ENCODE assay signal across 15 mouse cellular contexts in genomic region chr2:30407778-30408177, GRCm38 (mm10).
"Had no signal": no experiment of that assay in that cellular context is flagged by ENCODE, and none has a peak within 500 bp of the region (broad histone marks: within the 10 kb centered on the region; RNA-seq: fewer than 3 reads in every experiment).

No protein-coding gene starts in this region.

- DNase-seq: kidney, postnatal 25 days; layer of hippocampus, adult 9-11 months; liver, embryonic 13.5 days; lung, embryonic 14.5 days; retina, postnatal 1 day; right cerebral cortex, postnatal 25 days; thymus, adult 18-20 months; thymus, postnatal 36 days had no signal

- H3K9ac ChIP-seq: liver, embryonic 13.5 days; lung, embryonic 14.5 days; midbrain, embryonic 12.5 days; midbrain, embryonic 15.5 days; neural tube, embryonic 12.5 days; neural tube, embryonic 15.5 days had no signal

- H3K4me3 ChIP-seq: layer of hippocampus, adult 2 months; liver, embryonic 13.5 days; midbrain, embryonic 12.5 days; midbrain, embryonic 15.5 days; neural tube, embryonic 12.5 days; neural tube, embryonic 15.5 days had no signal

- H3K4me1 ChIP-seq: midbrain, embryonic 12.5 days had no signal

- H3K27me3 ChIP-seq: liver, embryonic 13.5 days; midbrain, embryonic 15.5 days; neural tube, embryonic 12.5 days; neural tube, embryonic 15.5 days had no signal

- H3K4me2 ChIP-seq: liver, embryonic 13.5 days; lung, embryonic 14.5 days; midbrain, embryonic 12.5 days; midbrain, embryonic 15.5 days; neural tube, embryonic 12.5 days; neural tube, embryonic 15.5 days had no signal

- ATAC-seq: lung, postnatal 0 days; midbrain, embryonic 15.5 days had no signal

- H3K9me3 ChIP-seq: liver, embryonic 13.5 days; midbrain, embryonic 12.5 days; midbrain, embryonic 15.5 days; neural tube, embryonic 12.5 days; neural tube, embryonic 15.5 days had no signal

- H3K27ac ChIP-seq: kidney, postnatal 0 days; liver, embryonic 13.5 days; midbrain, embryonic 12.5 days; midbrain, embryonic 15.5 days; neural tube, embryonic 12.5 days; neural tube, embryonic 15.5 days had no signal
